Mouse (Mus musculus) midbrain, embryonic 13.5 days (tissue): ENCODE measurements around the gene Mbtd1. TPM values are rescaled to one million over a fixed set of nuclear protein-coding genes. Genes with fewer than 3 reads are reported as not detected.

Experiments
- ATAC-seq: fragments of 200-750 bp; cut with Nextera tagmentation; 2 replicates; pipeline ENCODE4 v1.8.0; 2017; ENCODE audit warnings: mild to moderate bottlenecking, moderate TSS enrichment, moderate library complexity
- H3K27ac ChIP-seq: fragments of 300-500 bp; sonication (generic); 2 replicates; pipeline ENCODE4 v1.5.1; 2015; ENCODE audit warnings: inconsistent platforms, mild to moderate bottlenecking, moderate library complexity
- H3K27me3 ChIP-seq: fragments of 300-500 bp; sonication (generic); 2 replicates; pipeline ENCODE4 v1.6.1; 2015; ENCODE audit warnings: mild to moderate bottlenecking, inconsistent platforms
- H3K36me3 ChIP-seq: fragments of 300-500 bp; sonication (generic); 2 replicates; pipeline ENCODE4 v1.6.1; 2015; ENCODE audit warnings: mild to moderate bottlenecking, inconsistent platforms
- H3K4me1 ChIP-seq: fragments of 300-500 bp; sonication (generic); replicated peaks from 2 replicates; pipeline ENCODE4 v1.6.1; 2015; ENCODE audit warnings: inconsistent platforms
- H3K4me2 ChIP-seq: fragments of 300-500 bp; sonication (generic); replicated peaks from 2 replicates; pipeline ENCODE4 v1.6.1; 2015; ENCODE audit warnings: moderate library complexity, mild to moderate bottlenecking, inconsistent platforms
- H3K4me3 ChIP-seq: fragments of 300-500 bp; sonication (generic); replicated peaks from 2 replicates; pipeline ENCODE4 v1.5.1; 2015; ENCODE audit warnings: mild to moderate bottlenecking, inconsistent platforms
- H3K9ac ChIP-seq: fragments of 300-500 bp; sonication (generic); replicated peaks from 2 replicates; pipeline ENCODE4 v1.6.1; 2015; ENCODE audit warnings: mild to moderate bottlenecking, inconsistent platforms
- H3K9me3 ChIP-seq: fragments of 300-500 bp; sonication (generic); 2 replicates; pipeline ENCODE4 v1.6.1; 2016; ENCODE audit warnings: mild to moderate bottlenecking, inconsistent platforms
- WGBS: fragments of 180-500 bp; shearing (Covaris S2); methylation state at CpG from one replicate; pipeline ENCODE4 v1.1.7; 2015; 5-methylcytosine and 5-hydroxymethylcytosine counted together
- polyA plus RNA-seq: library from polyadenylated mRNA; unstranded; fragments of >200 nt; fragmentation: Nextera tagmentation; extraction: Ambion mirVana; gene quantifications from 2 replicates; pipeline ENCODE4 v1.2.1, GENCODE M21; 2015

The Mbtd1 gene
- polyA plus RNA-seq, 1 experiment from 2014 or later: 44.4 TPM

DNA sequence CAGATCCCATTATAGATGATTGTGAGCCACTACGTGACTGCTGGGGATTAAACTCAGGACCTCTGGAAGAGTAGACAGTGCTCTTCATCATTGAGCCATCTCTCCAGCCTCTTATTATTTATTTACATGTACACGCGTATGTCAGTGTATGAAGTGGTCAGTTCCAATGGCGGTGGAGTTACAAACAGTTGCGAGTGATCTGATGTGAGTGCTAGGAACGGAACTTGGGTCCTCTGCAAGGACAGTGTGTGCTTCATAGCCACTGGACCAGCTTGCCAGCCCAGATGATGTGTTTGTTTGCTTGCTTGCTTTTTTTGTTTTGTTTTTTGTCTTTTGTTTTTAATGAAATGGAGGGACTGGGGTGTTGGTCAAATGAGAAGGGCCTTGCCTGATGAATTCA is 83.5 kb downstream of the Mbtd1 start:
- no peaks in the 10 kb centered on the region for H3K9me3 ChIP-seq
- H3K27ac ChIP-seq: 0 out of 2 replicates have a peak overlapping the region, but pooled peaks have one; percentile 75
- peaks cover 20% of the 10 kb centered on the region for H3K36me3 ChIP-seq
- ATAC-seq: no peak
- H3K4me1 ChIP-seq: peaks cover 31% of the 10 kb centered on the region
- peak overlapping the region; percentile 32; the same call in 1 of the 2 replicates for H3K4me2 ChIP-seq
- H3K4me3 ChIP-seq: no peak overlapping the region
- H3K27me3 ChIP-seq: no peaks in the 10 kb centered on the region
- no peak overlapping the region for H3K9ac ChIP-seq
- WGBS: 94% methylated on average over 6 of the region's 6 CpGs

DNA sequence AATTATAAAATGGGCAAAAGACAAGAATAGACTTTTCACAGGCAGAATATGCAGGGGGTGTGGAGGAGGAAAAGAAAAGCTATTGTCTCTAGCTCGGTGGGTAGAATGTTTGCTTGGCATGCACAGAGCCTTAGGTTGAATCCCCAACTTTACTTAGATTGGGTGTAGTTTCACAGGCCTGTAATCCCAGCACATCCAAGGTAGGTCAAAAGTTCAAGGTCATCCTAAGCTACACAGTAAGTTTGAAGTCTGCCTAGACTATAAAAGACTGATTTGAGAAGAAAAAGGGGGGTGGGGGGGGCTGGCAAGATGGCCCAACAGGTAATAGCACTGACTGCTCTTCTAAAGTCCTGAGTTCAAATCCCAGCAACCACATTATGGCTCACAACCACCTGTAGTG is 84.1 kb downstream of the Mbtd1 start:
- ATAC-seq: no peak
- H3K4me3 ChIP-seq: no peak overlapping the region
- H3K9me3 ChIP-seq: no peaks in the 10 kb centered on the region
- no peaks in the 10 kb centered on the region for H3K27me3 ChIP-seq
- H3K4me2 ChIP-seq: no peak overlapping the region
- peaks cover 14% of the 10 kb centered on the region for H3K36me3 ChIP-seq
- no peak overlapping the region for H3K27ac ChIP-seq
- no peak overlapping the region for H3K9ac ChIP-seq
- 65% methylated on average over 1 of the region's 1 CpGs for WGBS
- peaks cover 31% of the 10 kb centered on the region for H3K4me1 ChIP-seq

DNA sequence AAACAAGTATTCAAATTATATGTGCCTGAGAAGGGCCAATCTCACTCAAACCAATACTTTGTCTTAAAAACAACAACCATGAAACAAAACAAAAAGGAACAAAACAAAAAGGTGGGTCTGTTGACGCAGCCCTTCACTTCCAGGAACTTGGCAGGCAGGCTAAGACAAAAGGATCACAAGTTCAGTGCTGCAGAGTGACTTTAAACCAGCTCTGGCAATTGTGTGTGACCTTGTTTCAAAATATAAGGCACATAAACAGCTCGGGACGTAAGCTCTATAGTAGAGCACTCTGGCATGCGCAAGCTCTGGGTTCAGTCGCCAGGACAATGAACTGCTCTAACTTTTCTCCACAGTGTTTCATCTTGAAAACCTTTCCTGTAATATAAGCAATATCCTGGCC is 87.3 kb downstream of the Mbtd1 start:
- Histone ChIP-seq H3K4me3 (no peak overlapping the region), H3K4me1 (peaks cover 9% of the 10 kb centered on the region), H3K36me3 (no peaks in the 10 kb centered on the region), H3K27me3 (no peaks in the 10 kb centered on the region), H3K4me2 (no peak overlapping the region), H3K9ac (no peak overlapping the region), H3K9me3 (no peaks in the 10 kb centered on the region), H3K27ac (no peak overlapping the region)
- 92% methylated on average over 5 of the region's 5 CpGs for WGBS
- no peak for ATAC-seq

DNA sequence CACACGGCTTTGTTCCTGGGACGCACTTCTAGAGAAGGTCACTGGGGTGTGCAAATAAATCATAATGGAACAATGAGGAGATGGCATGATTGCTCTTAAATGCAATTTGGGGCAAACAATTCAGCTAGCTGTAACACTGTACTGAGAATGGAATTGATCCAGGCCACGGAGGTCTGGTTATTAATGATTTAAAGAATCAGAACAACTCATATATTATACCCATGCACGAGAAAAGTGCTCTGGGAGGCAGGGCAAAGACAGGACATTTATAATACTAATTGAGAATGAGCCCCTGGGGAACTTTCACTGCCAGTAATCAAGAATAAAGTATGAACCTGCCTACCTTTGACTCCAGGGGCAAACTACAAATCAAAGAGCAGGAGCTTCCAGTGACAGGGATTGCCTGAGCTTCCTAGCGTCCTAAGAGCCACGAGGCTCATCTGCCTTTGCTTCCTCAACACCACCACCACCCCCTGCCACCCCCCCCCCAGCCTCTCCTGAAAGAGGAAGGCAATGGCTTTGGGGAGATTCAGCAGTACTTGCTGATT is 93.9 kb downstream of the Mbtd1 start:
- no peak overlapping the region for H3K4me3 ChIP-seq
- ATAC-seq: no peak

DNA sequence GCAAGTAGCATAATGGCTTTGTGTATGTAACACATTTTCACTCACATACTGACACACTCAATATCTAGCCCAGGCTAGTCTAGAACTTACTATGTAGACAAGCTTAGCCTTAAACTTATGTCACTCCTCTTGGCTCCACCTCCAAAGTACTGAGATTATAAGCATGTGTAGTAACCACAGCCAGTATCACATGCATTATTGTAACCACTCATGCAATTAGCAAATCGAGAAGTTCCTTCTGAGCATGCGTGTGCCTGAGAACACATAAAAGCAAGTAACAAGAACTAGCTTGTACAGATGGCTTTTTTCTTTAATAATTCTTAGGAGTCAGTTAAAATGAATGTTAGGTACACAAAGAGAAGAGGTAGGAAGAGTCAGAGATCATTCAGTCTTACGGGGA is 99.0 kb downstream of the Mbtd1 start:
- 93% methylated on average over 3 of the region's 3 CpGs for WGBS

More for the DNA sequence above, 93.9 kb downstream of the Mbtd1 start:
- H3K4me2 ChIP-seq: no peak overlapping the region
- no peaks in the 10 kb centered on the region for H3K4me1 ChIP-seq
- H3K27ac ChIP-seq: no peak overlapping the region
- no peak overlapping the region for H3K9ac ChIP-seq
- no peaks in the 10 kb centered on the region for H3K36me3 ChIP-seq
- WGBS: 62% methylated on average over 6 of the region's 6 CpGs
- H3K27me3 ChIP-seq: no peaks in the 10 kb centered on the region
- H3K9me3 ChIP-seq: no peaks in the 10 kb centered on the region

GRCm38 (mm10) chr11:93985265-93985664 is 99.6 kb downstream of the Mbtd1 start:
- H3K9me3 ChIP-seq: no peaks in the 10 kb centered on the region
- no peak overlapping the region for H3K4me2 ChIP-seq
- H3K36me3 ChIP-seq: no peaks in the 10 kb centered on the region
- no peak overlapping the region for H3K27ac ChIP-seq
- H3K9ac ChIP-seq: no peak overlapping the region
- 84% methylated on average over 5 of the region's 5 CpGs for WGBS
- no peak overlapping the region for H3K4me3 ChIP-seq
- no peak for ATAC-seq
- no peaks in the 10 kb centered on the region for H3K4me1 ChIP-seq
- H3K27me3 ChIP-seq: no peaks in the 10 kb centered on the region

More for the DNA sequence above, 99.0 kb downstream of the Mbtd1 start:
- Histone ChIP-seq H3K4me3 (no peak overlapping the region), H3K9ac (no peak overlapping the region), H3K4me2 (no peak overlapping the region), H3K27me3 (no peaks in the 10 kb centered on the region), H3K27ac (no peak overlapping the region), H3K9me3 (no peaks in the 10 kb centered on the region), H3K36me3 (no peaks in the 10 kb centered on the region), H3K4me1 (no peaks in the 10 kb centered on the region)
- no peak for ATAC-seq

GRCm38 (mm10) chr11:93986298-93986697 is 100.6 kb downstream of the Mbtd1 start:
- H3K4me1 ChIP-seq: no peaks in the 10 kb centered on the region
- no peak overlapping the region for H3K27ac ChIP-seq
- H3K4me3 ChIP-seq: no peak overlapping the region
- no peak overlapping the region for H3K9ac ChIP-seq
- ATAC-seq: no peak
- H3K27me3 ChIP-seq: no peaks in the 10 kb centered on the region
- H3K36me3 ChIP-seq: no peaks in the 10 kb centered on the region
- H3K9me3 ChIP-seq: no peaks in the 10 kb centered on the region
- no peak overlapping the region for H3K4me2 ChIP-seq

DNA sequence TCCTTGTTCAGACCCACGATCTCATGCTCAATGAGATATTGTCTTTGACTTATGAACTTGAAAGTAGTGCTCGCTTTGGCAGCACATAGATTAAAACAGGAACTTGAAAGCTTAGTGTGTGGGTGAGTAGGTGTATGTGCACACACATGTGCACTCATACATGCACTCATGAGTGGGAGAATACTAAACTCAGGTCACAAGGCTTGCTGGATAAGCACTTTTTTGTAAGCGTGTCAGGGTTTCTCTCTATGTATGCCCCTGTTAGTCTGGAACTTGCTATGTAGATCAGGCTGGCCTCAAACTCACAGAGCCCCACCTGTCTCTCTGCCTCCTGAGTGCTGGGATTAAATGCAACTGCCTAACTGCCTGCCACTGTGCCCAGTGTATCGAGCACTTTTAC is 101.4 kb downstream of the Mbtd1 start:
- 92% methylated on average over 4 of the region's 4 CpGs for WGBS
- Histone ChIP-seq H3K4me1 (no peaks in the 10 kb centered on the region), H3K4me3 (no peak overlapping the region), H3K36me3 (no peaks in the 10 kb centered on the region), H3K27me3 (no peaks in the 10 kb centered on the region), H3K9me3 (no peaks in the 10 kb centered on the region), H3K4me2 (no peak overlapping the region), H3K9ac (no peak overlapping the region), H3K27ac (no peak overlapping the region)
- no peak for ATAC-seq

DNA sequence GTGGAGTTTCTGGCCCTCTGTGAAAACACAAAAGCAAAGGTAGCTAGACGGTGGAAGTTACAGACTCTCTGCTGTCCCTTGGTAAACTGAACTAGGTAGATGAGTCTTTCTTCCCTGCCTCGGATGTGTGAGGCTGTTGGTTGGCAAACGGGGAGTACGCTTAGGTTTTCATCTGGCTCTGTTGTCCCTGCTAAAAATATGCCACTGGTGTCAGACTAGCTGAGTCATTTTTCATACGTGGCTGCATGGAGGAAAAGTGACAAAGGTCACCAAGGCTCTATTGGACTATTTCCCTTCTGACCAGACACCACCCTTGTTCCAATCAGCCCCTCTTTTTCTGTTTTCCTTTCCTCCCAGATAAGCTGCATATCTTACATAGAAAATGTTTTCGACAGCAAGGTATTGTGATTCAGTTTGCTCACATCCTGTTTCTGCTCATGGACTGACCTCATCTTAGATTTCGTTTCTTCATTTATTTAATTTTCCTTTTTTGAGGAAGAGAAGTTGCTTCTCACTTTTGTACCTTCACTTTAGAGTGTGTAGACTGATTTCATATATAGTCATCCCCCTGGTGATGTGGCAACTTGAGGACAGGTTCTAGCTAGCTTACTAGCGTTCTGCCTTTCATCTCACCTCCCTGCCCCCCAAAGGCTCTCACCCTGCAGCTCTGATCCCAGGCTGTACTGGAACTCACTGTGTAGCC is 102.1 kb downstream of the Mbtd1 start:
- no peak overlapping the region for H3K4me2 ChIP-seq
- no peaks in the 10 kb centered on the region for H3K27me3 ChIP-seq
- no peak overlapping the region for H3K9ac ChIP-seq
- H3K27ac ChIP-seq: no peak overlapping the region
- no peaks in the 10 kb centered on the region for H3K9me3 ChIP-seq
- no peaks in the 10 kb centered on the region for H3K4me1 ChIP-seq
- 78% methylated on average over 8 of the region's 8 CpGs for WGBS
- no peak overlapping the region for H3K4me3 ChIP-seq
- no peak for ATAC-seq
- no peaks in the 10 kb centered on the region for H3K36me3 ChIP-seq

DNA sequence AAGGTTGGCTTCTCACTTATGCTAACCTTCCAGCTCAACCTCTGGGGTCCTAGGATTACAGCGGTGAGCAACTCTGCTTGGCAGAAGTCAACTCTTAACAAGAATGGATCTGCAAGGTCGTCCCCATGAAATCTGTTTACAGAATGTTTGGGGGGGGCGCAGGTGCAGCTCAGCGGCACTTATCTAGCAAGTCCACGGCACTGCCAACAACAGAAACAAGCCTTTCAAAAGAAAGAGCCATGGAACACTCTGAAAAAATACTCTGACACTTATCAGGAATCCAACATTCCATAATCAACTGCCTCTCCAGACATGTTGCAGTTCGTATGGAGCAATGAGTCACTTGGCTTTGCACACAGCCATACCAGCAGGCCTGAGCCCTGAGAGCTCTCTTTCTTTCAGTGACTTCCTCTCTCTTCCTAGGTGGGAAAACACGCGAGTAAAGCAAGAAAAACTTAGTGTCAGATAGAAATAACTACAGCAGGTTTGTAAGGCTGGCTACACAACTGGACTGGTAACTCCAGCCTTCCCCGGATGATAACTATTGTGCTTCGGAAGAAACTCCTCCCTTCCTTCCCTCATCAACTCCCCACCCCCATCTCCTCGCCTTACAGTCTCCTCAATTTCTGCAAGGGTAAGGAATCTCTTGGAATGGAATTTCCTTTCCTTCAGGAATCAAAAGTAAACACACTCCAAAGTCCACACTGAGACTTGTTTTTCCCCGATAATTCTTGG is 102.8 kb downstream of the Mbtd1 start:
- no peaks in the 10 kb centered on the region for H3K36me3 ChIP-seq
- 69% methylated on average over 12 of the region's 12 CpGs for WGBS
- ATAC-seq: no peak
- H3K27ac ChIP-seq: no peak overlapping the region
- H3K4me2 ChIP-seq: no peak overlapping the region
- no peaks in the 10 kb centered on the region for H3K4me1 ChIP-seq
- H3K4me3 ChIP-seq: no peak overlapping the region
- H3K9ac ChIP-seq: no peak overlapping the region
- no peaks in the 10 kb centered on the region for H3K9me3 ChIP-seq
- no peaks in the 10 kb centered on the region for H3K27me3 ChIP-seq

DNA sequence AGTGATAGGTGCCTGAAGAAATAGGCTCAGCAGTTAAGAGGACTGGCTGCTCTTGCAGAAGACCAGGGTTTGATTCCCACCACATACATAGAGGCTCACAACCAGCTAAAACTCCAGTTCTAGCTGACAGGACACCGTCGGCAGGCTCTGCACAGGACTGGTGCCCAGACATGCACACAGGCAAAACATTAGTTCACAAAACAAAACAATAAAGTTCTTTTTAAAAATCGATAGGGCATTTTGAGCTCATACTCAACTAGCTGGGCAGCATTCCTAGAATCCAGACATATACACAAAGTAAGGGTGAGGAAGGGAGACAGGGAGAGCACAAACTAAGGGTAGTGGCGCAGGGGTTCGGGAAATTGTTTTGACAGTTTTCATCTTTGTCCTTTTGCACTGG is 108.9 kb downstream of the Mbtd1 start:
- no peak for ATAC-seq
- peak overlapping the region; percentile 91; the same call in 1 of the 2 replicates for H3K9ac ChIP-seq
- no peak overlapping the region; the same call in 1 of the 2 replicates for H3K27ac ChIP-seq

GRCm38 (mm10) chr11:93995111-93995719 is 109.6 kb downstream of the Mbtd1 start:
- H3K27ac ChIP-seq: peak overlapping the region; percentile 94
- H3K36me3 ChIP-seq: no peaks in the 10 kb centered on the region
- ATAC-seq: peak; percentile 44
- H3K9me3 ChIP-seq: no peaks in the 10 kb centered on the region
- peak overlapping the region; percentile 95 for H3K4me3 ChIP-seq
- peaks cover 43% of the 10 kb centered on the region for H3K4me1 ChIP-seq
- H3K27me3 ChIP-seq: no peaks in the 10 kb centered on the region
- H3K9ac ChIP-seq: peak overlapping the region; percentile 91
- 9% methylated on average over 15 of the region's 15 CpGs for WGBS
- peak overlapping the region; percentile 99 for H3K4me2 ChIP-seq

More for the DNA sequence above, 108.9 kb downstream of the Mbtd1 start:
- peaks cover 40% of the 10 kb centered on the region for H3K4me1 ChIP-seq
- WGBS: 68% methylated on average over 5 of the region's 5 CpGs
- no peaks in the 10 kb centered on the region for H3K9me3 ChIP-seq
- peak overlapping the region; percentile 99 for H3K4me2 ChIP-seq
- no peaks in the 10 kb centered on the region for H3K27me3 ChIP-seq
- H3K4me3 ChIP-seq: peak overlapping the region; percentile 95; the same call in 1 of the 2 replicates
- H3K36me3 ChIP-seq: no peaks in the 10 kb centered on the region
